Mouse (Mus musculus) cortical plate, adult 2 months (tissue): ENCODE data around the gene Pprc1. TPM values are rescaled to one million over a fixed set of nuclear protein-coding genes. Genes with fewer than 3 reads are reported as not detected.

ENCODE experiments used
- H3K27ac ChIP-seq: fragments of 200-500 bp; 2 replicates; pipeline ENCODE4 v1.5.1; 2012; ENCODE audit warnings: low read length, control low read depth, inconsistent platforms; ENCODE audit not compliant: insufficient read depth
- H3K4me1 ChIP-seq: fragments of 200-500 bp; 2 replicates; pipeline ENCODE4 v1.6.1; 2011; ENCODE audit warnings: low read length; ENCODE audit not compliant: control insufficient read depth, insufficient read depth
- H3K4me3 ChIP-seq: fragments of 200-500 bp; 2 replicates; pipeline ENCODE4 v1.5.1; 2011; ENCODE audit warnings: mild to moderate bottlenecking, low read length, control low read depth; ENCODE audit not compliant: insufficient read depth
- CTCF ChIP-seq: fragments of 200-500 bp; IDR thresholded peaks from 2 replicates; pipeline ENCODE4 v1.5.1; 2011; ENCODE audit warnings: mild to moderate bottlenecking, control low read depth, low read length; ENCODE audit not compliant: insufficient read depth; ENCODE audit errors: extremely low read depth
- POLR2A ChIP-seq: fragments of 200-500 bp; IDR thresholded peaks from 2 replicates; pipeline ENCODE4 v1.6.1; 2011; ENCODE audit warnings: mild to moderate bottlenecking, low read length, control low read depth; ENCODE audit not compliant: insufficient read depth; ENCODE audit errors: extremely low read depth
- polyA plus RNA-seq: library from polyadenylated mRNA; depleted of rRNA; stranded (reverse); fragments of >200 nt; gene quantifications from 2 replicates; pipeline ENCODE4 v1.2.3, GENCODE M21; 2012

Pprc1 gene
- polyA plus RNA-seq, 1 experiment, result 16.1 TPM

DNA sequence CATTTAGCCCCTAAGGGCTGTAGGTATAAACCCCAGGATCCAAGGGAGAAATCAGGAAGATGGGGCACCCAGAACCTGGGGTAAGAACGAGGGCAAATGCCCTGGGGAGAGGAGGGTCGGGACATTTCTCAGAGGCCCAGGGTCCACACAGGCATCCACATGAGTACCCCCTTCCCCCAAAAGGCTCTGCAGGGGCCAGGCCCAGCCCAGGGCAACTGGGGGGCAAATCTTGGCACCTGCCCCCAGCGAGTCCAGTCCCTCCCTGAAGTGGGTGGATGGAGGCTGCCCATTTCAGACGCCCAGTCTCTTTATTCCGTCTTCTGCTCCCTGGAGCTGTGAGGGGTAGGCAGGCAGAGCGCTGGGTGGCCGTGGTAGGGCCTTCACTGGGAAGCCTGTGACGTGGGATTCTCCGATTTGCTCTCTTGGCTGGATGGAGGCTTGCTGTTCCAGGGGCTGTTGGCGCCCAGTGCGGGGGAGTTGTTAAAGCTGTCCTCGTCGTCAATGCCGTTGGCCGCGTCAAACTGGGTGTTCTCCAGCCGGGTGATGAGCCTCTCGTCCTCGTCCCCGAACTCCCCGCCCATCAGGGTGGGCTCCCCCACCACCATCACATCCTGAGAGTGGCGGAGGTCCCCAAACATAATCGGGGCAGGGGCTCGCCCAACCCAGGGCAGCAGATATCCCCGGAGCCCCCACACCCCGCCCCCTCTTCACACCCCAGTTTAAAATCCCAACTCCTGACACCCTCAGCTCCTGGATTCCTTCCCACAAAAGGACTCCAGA is 11.8 kb upstream of the Pprc1 start:
- H3K27ac ChIP-seq, result no peak overlapping the region
- H3K4me1 ChIP-seq, result peaks cover 7% of the 10 kb centered on the region
- TF ChIP-seq CTCF (no peak), POLR2A (no peak)
- no peak overlapping the region for H3K4me3 ChIP-seq

DNA sequence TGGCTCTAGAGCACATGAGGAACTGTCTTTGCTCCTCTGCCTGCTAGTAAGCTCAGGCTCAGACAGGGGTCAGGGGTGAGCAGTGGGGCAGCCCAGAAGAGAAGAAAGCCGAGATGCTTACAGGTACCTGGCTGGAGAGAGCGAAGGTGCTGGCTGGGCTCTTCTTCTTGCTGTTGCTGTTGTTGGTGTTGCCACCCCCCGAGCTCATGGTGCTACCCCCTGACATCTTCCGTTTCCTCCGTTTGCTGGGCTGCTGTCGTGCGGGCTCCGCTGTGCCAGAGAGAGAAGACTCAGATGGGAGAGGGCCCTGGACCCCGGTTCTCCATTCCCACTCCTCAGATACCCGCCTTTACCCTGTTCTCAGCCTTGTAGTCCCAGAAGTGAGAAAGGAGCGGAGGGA is 10.8 kb upstream of the Pprc1 start:
- TF ChIP-seq CTCF (no peak), POLR2A (no peak)
- Histone ChIP-seq H3K27ac (no peak overlapping the region), H3K4me3 (no peak overlapping the region), H3K4me1 (peaks cover 15% of the 10 kb centered on the region)

DNA sequence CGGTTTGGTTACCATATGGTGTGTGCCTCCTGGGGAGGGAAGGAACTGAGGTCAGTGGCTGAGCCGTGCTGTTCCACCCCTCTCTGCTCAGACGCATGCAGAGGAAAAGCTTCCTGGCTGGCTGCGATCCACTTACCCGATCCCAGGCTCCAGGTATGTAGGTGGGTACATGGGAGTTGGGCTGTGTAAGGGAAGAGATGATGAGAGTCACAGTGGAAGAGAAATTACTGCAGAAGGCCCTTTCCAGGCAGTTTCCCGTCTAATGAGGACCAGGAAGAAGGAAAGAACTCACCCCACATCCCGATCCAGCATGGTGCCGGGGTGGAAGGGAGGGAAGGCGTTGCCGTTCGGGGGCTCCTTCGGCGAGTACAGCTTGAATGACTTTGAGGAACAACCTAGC is 8.7 kb upstream of the Pprc1 start:
- H3K4me3 ChIP-seq, result no peak overlapping the region
- H3K4me1 ChIP-seq, result peaks cover 24% of the 10 kb centered on the region
- no peak overlapping the region for H3K27ac ChIP-seq
- no peak for TF ChIP-seq CTCF
- TF ChIP-seq POLR2A, result no peak

DNA sequence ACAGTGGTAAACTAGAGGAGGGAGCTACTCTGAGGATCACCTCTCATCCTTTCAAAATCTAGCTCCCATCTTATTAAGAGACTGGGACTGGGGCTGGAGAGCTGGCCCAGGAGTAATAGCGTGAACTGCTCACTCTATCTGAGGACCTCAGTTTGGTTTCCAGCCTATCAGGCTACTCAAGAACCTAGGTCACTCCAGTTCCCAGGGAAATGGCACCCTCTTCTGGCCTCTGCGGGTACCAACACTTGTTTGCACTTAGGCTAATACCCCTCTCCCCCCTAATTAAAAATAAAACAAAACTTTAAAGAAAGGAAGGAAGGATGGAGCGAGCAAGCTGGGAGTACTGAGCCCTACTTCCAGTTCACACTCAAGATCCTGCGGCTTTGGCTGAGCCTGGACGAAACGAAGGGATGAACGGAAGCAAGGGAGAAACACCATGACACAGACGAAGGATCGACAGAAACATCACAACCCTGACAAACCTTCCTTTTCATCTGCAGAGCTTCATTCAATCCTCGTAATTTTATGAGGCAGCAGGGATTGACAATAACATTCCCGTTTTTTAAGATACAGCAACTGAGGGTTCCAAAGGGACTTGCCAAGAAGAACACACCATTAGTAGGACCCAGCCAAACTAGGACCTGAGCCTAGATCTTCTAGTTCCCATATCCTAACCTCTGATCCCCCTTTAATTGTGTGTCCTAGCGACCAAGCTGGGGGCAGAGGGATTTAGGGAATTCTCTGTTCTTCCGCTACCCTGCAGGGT is 8.0 kb upstream of the Pprc1 start:
- H3K27ac ChIP-seq, result no peak overlapping the region
- no peak for TF ChIP-seq CTCF
- no peak for TF ChIP-seq POLR2A
- H3K4me1 ChIP-seq, result peaks cover 29% of the 10 kb centered on the region
- no peak overlapping the region for H3K4me3 ChIP-seq

DNA sequence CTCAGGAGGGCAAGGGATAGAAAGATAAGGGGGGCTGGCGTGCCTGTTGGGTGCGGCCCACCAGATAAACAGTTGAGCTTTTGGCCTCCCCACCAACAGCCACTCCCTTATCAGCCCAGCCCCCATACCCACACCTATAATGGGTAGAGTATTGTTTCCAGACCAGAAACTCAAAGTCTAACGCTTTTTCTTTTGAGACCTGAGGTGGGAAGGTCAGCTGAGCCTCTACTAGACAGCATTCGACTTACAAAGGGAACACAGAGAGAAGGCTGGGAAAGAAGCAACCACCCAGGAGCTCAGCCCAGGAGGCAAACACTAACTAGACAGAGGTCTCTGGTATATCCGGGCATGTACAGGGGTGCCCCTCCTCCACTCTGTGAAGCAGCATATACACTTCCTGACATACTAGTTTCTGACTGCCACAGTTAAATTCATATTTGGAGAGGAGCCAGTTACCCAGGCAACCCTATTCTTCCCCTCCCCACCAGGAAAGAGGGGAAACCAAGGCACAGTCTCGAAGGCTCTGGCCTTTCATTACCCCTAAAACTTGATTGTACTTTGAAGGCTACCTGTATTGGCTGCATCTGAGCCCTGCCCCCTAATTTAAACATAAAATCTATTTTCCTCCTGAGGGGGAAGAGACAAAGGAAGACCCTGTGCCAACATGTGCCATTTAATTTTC is 7.3 kb upstream of the Pprc1 start:
- TF ChIP-seq CTCF (no peak), POLR2A (no peak)
- no peak overlapping the region; the same call in 1 of the 2 replicates for H3K27ac ChIP-seq
- peaks cover 30% of the 10 kb centered on the region for H3K4me1 ChIP-seq
- no peak overlapping the region for H3K4me3 ChIP-seq

DNA sequence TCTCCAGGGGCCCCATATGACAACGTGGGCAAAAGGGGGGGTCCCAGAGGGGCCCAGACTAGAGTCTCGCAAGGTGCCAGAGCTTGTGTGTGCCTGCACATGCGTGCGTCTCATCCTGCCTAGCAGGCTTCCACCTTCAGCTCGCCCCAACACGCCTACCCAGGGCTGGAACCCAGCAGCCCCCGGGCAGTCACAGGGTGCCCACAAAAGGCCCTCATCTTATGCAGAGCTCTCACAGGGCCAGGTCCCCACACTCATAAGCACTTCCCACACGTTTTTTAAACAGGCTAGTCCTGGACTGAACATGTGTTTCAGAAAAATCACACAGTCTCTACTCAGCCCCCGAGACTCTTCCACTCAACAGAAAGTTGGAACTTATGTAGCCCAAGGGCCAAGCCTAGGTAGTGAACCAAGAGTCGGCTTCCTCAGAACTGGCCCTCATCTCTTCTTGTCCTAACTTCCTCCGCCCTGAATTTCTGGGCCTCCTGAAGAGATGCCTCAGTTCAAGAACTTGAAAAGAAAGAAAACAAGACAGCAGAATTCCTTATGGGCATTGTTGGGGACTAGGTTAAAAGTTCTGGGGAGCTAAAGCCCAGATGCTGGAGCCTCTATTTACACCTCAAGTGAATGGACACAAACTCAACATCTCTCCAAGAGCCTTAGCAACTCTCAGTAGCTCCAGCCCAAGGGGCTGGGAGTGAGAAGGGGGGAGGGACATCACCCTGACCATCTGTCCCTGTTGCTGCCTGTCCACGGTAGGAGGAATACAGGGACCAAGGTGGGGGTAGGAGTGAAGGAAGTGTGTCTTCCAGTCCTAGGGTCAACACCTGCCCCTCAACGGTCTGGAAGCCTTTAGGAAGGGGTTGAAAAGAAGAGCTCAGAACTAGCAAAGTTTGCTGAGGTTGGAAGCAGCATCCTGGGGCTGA is 6.5 kb upstream of the Pprc1 start:
- Histone ChIP-seq H3K4me1 (peaks cover 35% of the 10 kb centered on the region), H3K4me3 (peak overlapping the region; percentile 60; the same call in 1 of the 2 replicates), H3K27ac (no peak overlapping the region; the same call in 1 of the 2 replicates)
- TF ChIP-seq CTCF (no peak), POLR2A (no peak)

DNA sequence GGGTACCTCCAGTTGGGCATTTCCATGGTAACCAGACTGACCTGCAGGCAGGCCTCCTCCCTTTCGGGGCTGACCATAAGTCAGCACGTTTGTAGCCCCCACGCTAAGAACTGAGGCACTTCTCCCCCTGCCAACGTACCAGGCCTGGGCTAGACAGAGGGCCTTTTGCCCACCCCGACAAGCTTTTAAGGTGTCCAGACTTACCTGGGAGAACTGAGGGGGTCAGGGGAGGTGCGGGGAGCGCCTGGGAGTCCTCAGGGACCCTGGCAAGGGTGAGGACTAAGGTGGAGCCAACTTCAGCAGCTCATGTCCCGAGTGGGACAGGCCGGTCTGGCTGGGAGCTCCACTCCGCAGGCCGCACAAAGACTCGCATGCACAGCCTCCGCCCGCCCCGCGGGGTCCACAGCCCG is 5.8 kb upstream of the Pprc1 start:
- no peak for TF ChIP-seq POLR2A
- no peak for TF ChIP-seq CTCF
- H3K27ac ChIP-seq, result no peak overlapping the region
- H3K4me3 ChIP-seq, result peak overlapping the region; percentile 60
- peaks cover 36% of the 10 kb centered on the region for H3K4me1 ChIP-seq

DNA sequence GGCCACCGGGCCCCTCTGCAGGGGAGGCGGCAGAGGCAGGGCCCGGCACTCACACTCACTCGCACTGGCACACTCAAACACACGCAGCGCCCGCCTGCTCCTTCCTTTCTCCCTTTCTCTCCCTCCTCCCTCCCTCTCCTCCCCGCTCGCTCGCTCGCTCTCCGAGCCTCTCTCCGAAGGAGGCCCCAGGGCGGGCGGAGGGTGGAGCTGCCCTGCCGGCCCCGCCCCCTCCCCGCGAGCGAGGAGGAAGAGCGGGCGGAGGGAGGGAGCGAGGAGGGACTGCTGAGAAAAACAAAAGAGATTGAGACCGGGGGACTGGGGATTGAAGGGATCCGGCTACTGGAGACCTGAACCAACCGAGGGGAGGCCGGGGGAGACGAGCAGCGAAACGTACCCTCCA is 5.2 kb upstream of the Pprc1 start:
- Histone ChIP-seq H3K4me3 (peak overlapping the region; percentile 60), H3K4me1 (peaks cover 38% of the 10 kb centered on the region), H3K27ac (peak overlapping the region; percentile 87)
- TF ChIP-seq CTCF (no peak), POLR2A (peak; percentile 43; the same call in 1 of the 2 replicates)
